Mouse (Mus musculus) Muller cell, postnatal 12 days (primary cell): ENCODE results near the gene BC037034.

Experiments
- DNase-seq: peaks from one replicate; pipeline ENCODE4 v3.0.0-alpha.2; 2015; ENCODE audit errors: inconsistent ontology term

BC037034 gene

GRCm38 (mm10) chr5:138263260-138264206, at the start of gene BC037034:
Gene BC037034 (minus strand): TSS chr5:138264033.
- peak; percentile 92 for DNase-seq

- no peak for DNase-seq
Observed at GRCm38 (mm10) chr5:138312795-138313194, 49.0 kb upstream of the BC037034 start.

- DNase-seq, result no peak
Observed at GRCm38 (mm10) chr5:138299613-138300012, 35.8 kb upstream of the BC037034 start.

- no peak for DNase-seq
Observed at GRCm38 (mm10) chr5:138294158-138294557, 30.3 kb upstream of the BC037034 start.

GRCm38 (mm10) chr5:138291638-138292037, 27.8 kb upstream of the BC037034 start:
- no peak for DNase-seq

- DNase-seq, result no peak
Observed at GRCm38 (mm10) chr5:138287861-138288260, 24.0 kb upstream of the BC037034 start.

- DNase-seq, result no peak
Observed at GRCm38 (mm10) chr5:138283540-138283939, 19.7 kb upstream of the BC037034 start.

GRCm38 (mm10) chr5:138281798-138282197, 18.0 kb upstream of the BC037034 start:
- no peak for DNase-seq

GRCm38 (mm10) chr5:138280829-138281228, 17.0 kb upstream of the BC037034 start:
- no peak for DNase-seq

- no peak for DNase-seq
Observed at GRCm38 (mm10) chr5:138280425-138280768, 16.6 kb upstream of the BC037034 start.

- peak; percentile 100 for DNase-seq
Observed at GRCm38 (mm10) chr5:138279585-138280424, 16.0 kb upstream of the BC037034 start, which contains the start of the genes Gm43720, Gpc2 and Stag3. Gene Gm43720 (minus strand): TSS chr5:138279958. Gene Gpc2 (minus strand): TSS chr5:138280005. Gene Stag3 (plus strand): TSS chr5:138280240.

GRCm38 (mm10) chr5:138277994-138278393, 14.2 kb upstream of the BC037034 start:
- DNase-seq, result no peak

- DNase-seq, result no peak
Observed at GRCm38 (mm10) chr5:138275216-138276050, 11.6 kb upstream of the BC037034 start.

GRCm38 (mm10) chr5:138274186-138274585, 10.4 kb upstream of the BC037034 start:
- DNase-seq, result no peak

GRCm38 (mm10) chr5:138272409-138272923, 8.6 kb upstream of the BC037034 start, which contains the start of gene Gal3st4:
Gene Gal3st4 (minus strand): TSS chr5:138272840.
- DNase-seq, result peak; percentile 69

GRCm38 (mm10) chr5:138271232-138271631, 7.4 kb upstream of the BC037034 start:
- no peak for DNase-seq

GRCm38 (mm10) chr5:138268980-138269379, 5.1 kb upstream of the BC037034 start:
- DNase-seq, result no peak

GRCm38 (mm10) chr5:138267114-138267513, 3.3 kb upstream of the BC037034 start:
- DNase-seq, result no peak

GRCm38 (mm10) chr5:138265712-138266111, 1.9 kb upstream of the BC037034 start:
- no peak for DNase-seq

GRCm38 (mm10) chr5:138264207-138264578, 360 bp upstream of the BC037034 start:
- DNase-seq, result no peak

- DNase-seq, result no peak
Observed at GRCm38 (mm10) chr5:138262582-138263240, 1.1 kb downstream of the BC037034 start.
